Mouse (Mus musculus) brain, embryonic 14.5 days (tissue): Measurements from ENCODE around the gene BC051019.

Experiments used
- CTCF ChIP-seq: fragments of 200-500 bp; IDR thresholded peaks from 2 replicates; pipeline ENCODE4 v1.5.1; 2012; ENCODE audit warnings: inconsistent platforms, mild to moderate bottlenecking, moderate library complexity, borderline replicate concordance; ENCODE audit not compliant: insufficient read depth, insufficient read length; ENCODE audit errors: extremely low read depth
- POLR2A ChIP-seq: fragments of 200-500 bp; IDR thresholded peaks from 2 replicates; pipeline ENCODE4 v1.6.1; 2012; ENCODE audit warnings: mild to moderate bottlenecking, inconsistent platforms, borderline replicate concordance; ENCODE audit not compliant: poor library complexity, insufficient read depth, insufficient read length, severe bottlenecking; ENCODE audit errors: extremely low read depth

GRCm38 (mm10) chr7:109712198-109712597, 11.5 kb downstream of the BC051019 start:
- TF ChIP-seq CTCF = no peak
- TF ChIP-seq POLR2A = no peak
